Mouse (Mus musculus) induced T-regulatory cell, adult 2 months (primary cell): ENCODE data around the gene Actn1.

Experiments used
- DNase-seq: peaks from one replicate; pipeline ENCODE4 v3.0.0-alpha.2; 2012; ENCODE audit warnings: low read depth

The Actn1 gene

GRCm38 (mm10) chr12:80135173-80135572, 125.0 kb downstream of the Actn1 start:
- DNase-seq, result no peak

- no peak for DNase-seq
These were observed 127.1 kb downstream of the Actn1 start for GRCm38 (mm10) chr12:80133011-80133545.

GRCm38 (mm10) chr12:80132250-80133003, 127.7 kb downstream of the Actn1 start:
- peak; percentile 85 for DNase-seq

- peak; percentile 74 for DNase-seq
These were observed 128.6 kb downstream of the Actn1 start for GRCm38 (mm10) chr12:80131359-80132249.

GRCm38 (mm10) chr12:80130558-80131358, 129.4 kb downstream of the Actn1 start:
- DNase-seq, result peak; percentile 79

GRCm38 (mm10) chr12:80129531-80129930, 130.6 kb downstream of the Actn1 start:
- DNase-seq, result peak; percentile 63

- no peak for DNase-seq
These were observed 132.9 kb downstream of the Actn1 start for GRCm38 (mm10) chr12:80127191-80127762.

GRCm38 (mm10) chr12:80125316-80125715, 134.9 kb downstream of the Actn1 start:
- DNase-seq, result no peak

GRCm38 (mm10) chr12:80124756-80125155, 135.4 kb downstream of the Actn1 start:
- DNase-seq, result no peak

GRCm38 (mm10) chr12:80124211-80124610, 136.0 kb downstream of the Actn1 start:
- DNase-seq, result no peak

GRCm38 (mm10) chr12:80123227-80123803, 136.9 kb downstream of the Actn1 start:
- no peak for DNase-seq

- DNase-seq, result no peak
These were observed 138.7 kb downstream of the Actn1 start for GRCm38 (mm10) chr12:80121438-80121837.

GRCm38 (mm10) chr12:80118588-80118987, 141.6 kb downstream of the Actn1 start:
- DNase-seq, result peak; percentile 45
